Mouse (Mus musculus) 416B (cell line): ENCODE data around the gene Cd300lb.
A peak's percentile ranks its signal among the peaks of the same experiment; 100 is the strongest.
"Not testable (repeated sequence)": the region's sequence is repeated elsewhere in the genome, so short reads cannot be mapped to it uniquely, and the experiment has no call there.

ENCODE experiments used
- DNase-seq: peaks from one replicate; pipeline ENCODE4 v3.0.0; 2011; ENCODE audit warnings: low read depth

The Cd300lb gene

DNA sequence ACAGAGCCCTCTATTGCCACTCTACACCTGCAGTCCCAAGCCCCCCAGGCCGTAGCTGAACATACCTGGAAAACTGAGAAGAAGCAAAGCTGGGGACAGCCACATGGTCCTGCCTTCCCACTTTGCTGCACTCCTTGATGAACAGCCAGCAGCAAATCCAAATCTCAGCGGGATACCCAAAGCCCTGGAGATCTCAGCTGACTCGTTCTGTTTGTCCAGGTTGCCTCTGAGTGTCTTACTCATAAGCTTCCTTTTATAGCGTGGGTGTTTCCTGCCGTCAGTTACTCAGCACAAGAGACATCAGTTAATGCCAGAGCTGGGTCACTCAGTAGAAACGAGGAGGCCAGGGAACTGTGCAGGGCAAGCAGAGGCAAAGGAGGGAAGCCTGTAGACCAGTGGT, at the start of gene Cd300lb:
Cd300lb (minus strand) TSS at position 243 of the 400 bp plus-strand sequence.
- DNase-seq: peak; percentile 83

GRCm38 (mm10) chr11:114981866-114982265, 47.7 kb upstream of the Cd300lb start:
- no peak for DNase-seq

DNA sequence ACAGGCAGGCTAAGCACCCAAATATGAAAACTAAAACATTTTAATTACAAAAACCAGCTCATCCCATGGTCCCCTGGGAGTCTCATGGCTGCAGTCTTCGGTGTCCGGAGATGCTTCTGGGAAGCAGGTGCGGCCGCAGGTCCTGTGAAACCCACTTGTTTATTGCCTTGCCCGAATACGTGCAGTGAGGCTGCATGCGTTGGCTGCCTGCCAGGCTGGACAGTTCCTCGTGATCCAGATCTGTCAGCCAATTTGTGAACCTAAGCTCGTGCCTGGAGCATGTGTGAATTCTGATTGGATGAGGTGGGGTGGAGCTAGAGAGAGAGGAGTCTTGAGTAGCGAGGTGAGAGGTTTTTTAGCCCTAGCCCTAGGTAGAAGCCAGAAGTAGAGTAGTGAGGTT, 38.5 kb upstream of the Cd300lb start:
- no peak for DNase-seq

DNA sequence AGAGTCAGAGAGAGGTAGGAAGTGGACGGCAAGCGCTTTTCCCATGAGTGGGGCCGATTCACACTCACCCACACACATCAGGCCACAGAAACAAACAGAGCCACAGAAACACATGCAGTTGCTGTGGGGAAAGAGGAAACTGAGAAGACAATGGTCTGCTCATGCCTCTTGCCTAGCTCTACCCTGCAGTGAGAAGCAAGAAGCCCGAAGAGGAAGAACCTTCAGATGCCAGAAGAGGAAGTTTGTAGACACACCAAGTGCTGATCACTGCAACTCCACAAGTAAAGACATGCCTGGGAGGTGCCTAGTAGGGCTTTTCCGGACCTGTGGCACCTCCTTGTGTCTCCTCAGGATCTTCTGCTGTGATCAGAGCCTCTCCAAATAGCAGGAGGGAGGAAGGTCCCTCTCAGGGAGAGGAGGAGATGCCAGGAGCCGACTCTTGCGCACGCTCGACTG, 34.6 kb upstream of the Cd300lb start, which contains the start of gene Cd300c:
Cd300c (minus strand) TSS at position 406 of the 456 bp plus-strand sequence.
- DNase-seq: peak; percentile 41

DNA sequence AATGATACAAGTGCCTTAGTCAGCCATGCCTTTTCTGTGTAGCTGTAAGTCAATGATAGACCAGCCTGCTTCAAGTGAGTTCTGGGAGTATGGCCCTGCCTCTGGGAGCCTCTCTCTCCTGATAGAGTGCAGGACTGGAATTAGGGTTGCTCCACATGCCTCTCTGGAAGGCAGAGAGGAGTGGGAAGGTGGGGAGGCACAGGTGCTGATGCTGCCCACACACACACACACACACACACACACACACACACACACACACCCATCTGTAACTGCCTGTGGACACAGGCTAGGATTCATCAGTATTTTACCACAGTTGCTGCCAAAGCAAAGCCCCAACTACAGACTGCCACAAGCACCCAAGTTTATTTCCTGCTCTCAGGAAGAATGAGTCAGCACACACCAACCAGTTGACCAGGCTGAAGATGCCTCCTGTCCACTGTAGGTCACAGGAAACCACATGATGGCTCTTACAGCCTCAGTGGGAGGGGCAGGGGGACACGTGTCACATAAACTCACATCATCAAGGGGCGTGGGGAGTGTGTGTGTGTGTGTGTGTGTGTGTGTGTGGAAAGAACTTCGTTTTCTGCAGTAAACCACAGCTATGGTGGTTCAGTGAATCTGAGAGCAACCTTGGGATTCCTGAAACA, 31.1 kb upstream of the Cd300lb start:
- DNase-seq: peak; percentile 100

- DNase-seq: peak; percentile 63
Measured at GRCm38 (mm10) chr11:114960369-114960768, 26.2 kb upstream of the Cd300lb start.

GRCm38 (mm10) chr11:114933591-114933990, 595 bp downstream of the Cd300lb start:
- DNase-seq: no peak

DNA sequence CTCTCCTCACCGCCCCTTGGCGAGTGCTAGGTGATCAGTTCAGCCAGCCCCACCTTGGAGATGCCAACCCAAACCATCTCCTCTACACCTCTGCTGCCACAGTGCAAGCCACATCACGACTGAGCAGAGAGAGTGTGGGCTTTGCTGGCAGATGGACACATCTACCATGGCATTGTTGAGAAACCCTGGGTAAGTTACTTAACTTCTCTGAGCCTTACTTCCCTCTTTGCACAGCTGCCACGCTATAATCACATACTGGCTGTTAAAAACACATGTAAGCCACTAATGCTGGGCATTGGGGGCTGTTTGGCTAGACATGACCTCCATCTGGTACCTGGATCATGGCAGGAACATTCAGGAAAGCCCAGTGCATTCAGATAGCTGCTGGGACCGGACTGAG, 3.1 kb downstream of the Cd300lb start:
- peak; percentile 73 for DNase-seq

- peak; percentile 74 for DNase-seq
Measured at GRCm38 (mm10) chr11:114929581-114929980, 4.6 kb downstream of the Cd300lb start.

GRCm38 (mm10) chr11:114923961-114924360, 10.2 kb downstream of the Cd300lb start:
- DNase-seq: peak; percentile 56

DNA sequence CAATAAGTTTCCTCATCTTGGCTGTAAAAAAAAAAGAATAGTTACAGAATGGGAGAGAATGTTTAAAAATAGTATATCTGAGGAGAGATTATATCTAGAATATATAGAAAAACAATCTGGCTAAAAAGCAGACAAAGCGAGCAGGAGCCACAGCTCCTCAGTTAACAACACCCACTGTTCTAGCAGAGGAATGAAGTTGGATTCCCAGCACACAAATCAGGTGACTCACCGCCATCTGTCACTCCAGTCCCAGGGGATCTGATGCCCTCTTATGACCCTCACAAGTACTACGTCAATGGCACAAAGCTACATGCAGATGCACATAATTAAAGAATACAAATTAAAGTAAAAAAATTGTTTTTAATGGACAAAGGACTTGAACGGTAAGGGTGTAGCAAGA, 11.7 kb downstream of the Cd300lb start:
- DNase-seq: no peak

- peak; percentile 90 for DNase-seq
Measured at GRCm38 (mm10) chr11:114917120-114917519, 17.1 kb downstream of the Cd300lb start.

- no peak for DNase-seq
Measured at GRCm38 (mm10) chr11:114914978-114915377, 19.2 kb downstream of the Cd300lb start.

DNA sequence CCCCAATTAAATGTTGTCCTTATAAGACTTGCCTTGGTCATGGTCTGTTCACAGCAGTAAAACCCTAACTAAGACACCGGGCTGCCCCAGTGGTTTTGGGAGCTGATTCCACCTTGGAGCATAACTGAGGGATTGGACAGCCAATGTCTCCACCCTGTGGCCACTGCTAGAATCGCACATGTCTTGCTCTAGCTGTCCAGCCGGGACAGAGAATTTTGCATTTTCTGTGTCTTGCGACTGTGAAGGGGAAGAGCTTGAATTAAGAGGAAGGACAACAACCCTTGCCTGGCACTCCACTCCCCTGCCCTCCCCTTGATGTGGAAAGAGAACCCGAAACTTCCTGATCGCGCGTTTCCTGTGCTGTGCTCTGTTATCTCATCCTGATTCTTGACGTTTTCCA, 21.3 kb downstream of the Cd300lb start:
- peak; percentile 87 for DNase-seq

GRCm38 (mm10) chr11:114909538-114909937, 24.6 kb downstream of the Cd300lb start:
- DNase-seq: not testable (repeated sequence)

DNA sequence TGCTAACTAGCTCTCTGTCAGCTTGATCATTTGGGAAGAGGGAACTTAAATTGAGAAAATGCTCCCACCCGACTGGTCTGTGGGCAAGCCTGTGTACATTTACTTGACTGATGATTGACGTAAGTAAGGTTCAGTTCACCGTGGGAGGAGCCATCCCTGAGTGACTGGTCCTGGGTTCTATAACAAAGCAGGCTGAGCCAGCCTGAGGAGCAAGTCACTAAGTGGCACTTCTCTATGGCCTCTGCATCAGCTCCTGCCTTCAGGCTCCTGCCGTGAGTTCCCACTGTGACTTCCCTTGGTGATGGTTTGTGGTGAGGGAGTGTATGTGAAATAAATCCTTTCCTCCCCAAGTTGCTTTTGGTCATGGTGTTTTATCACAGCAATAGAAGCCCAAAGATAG, 26.1 kb downstream of the Cd300lb start:
- no peak for DNase-seq

DNA sequence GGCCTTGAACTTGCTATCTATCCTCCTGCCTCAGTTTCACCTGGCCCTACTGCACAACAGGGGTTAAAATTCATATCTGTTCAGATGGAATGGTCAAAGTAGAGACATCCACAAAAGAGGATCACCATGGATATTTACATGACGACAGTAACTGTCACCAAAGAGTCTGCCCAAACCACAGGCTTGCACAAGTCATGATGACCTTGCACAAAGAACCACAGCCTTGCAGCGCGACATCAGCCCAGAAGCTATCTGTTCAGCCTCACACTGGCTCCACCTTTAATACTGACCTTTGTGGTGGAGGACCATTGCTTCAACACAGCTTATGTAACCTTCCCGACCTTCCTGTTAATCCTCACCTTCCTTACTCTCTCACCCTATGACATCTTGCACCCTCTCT, 26.6 kb downstream of the Cd300lb start:
- DNase-seq: peak; percentile 97

- peak; percentile 34 for DNase-seq
Measured at GRCm38 (mm10) chr11:114903224-114903623, 31.0 kb downstream of the Cd300lb start.

DNA sequence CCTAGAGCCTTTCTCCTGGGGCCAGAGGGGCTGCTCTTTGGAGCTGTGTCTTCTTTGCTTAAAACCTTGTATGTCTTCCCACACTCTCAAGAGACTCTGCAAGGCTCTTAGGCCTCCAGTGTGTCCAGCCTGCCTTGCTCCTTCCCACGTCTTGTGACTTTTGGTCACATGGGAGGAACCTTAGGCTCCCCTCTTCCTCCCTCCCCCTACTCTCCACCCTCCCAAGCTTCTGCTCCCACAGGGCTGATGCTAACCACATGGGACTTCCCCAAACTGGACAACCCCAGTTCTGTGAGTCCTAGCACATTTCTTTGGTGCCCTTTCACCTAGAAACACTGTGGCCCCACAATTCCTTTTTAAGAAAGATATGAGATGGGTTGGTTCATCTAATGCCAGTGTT, 36.2 kb downstream of the Cd300lb start:
- peak; percentile 85 for DNase-seq

DNA sequence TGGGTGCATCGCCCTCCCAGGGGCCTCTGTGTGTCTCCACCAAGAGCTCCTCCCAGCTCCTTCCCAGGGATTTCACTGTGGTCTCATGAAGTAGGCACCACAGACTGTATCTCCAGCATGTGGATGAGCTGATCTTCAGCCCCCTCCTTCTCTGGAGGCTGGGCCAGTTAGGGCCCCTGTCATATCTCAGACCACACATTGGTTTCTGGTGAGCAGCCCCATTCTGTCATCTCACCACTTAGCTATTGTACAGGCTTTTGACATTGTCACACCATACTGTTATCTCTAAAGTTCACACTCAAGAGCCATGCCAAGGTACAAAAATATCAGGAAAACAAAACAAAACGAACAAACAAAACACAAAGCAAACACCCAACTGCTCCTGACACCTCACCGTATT, 38.1 kb downstream of the Cd300lb start:
- DNase-seq: no peak

DNA sequence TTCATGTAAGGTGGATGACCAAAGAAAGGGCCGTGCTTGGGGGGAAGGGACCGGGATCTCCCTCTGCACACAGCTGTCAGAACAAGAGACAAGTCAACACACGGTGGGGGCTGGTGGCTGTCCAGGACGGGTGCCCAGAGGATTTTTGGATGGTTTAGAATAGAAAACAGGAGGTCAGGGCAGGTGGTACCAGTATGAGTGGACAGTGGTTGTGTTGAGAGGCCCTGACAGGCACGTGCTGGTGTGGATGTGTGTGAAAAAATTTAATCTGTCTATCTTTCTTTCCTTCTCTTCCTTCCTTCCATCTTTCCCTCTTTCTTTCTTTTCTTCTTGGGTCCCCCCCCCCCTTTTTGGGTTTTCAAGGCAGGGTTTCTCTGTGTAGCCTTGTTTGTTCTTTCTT, 43.6 kb downstream of the Cd300lb start:
- no peak for DNase-seq

DNA sequence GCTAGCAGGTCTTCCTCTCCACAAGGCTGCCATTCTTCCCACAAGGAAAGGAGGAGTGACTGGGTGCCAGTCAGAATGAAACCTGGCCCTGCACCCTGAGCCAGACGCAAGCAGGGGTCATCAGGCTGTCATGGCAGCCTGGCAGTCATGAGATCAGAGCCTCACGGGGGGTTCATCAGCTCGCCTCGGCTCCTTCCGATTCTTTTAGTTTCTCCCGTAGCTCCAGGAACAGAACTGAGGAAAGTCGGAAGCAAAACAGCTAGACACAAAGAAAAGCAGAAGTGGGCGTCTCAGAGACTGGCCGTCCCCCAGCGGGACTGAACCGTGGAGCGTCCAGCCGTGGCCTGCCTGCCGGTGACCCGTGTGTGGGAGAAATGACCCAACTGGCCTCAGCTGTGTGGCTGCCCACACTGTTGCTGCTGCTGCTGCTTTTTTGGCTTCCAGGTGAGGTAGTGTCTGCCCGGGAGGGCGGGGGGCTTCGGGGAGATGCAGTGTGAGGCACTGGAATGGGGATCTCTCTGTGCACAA, 44.1 kb downstream of the Cd300lb start, which contains the start of gene Cd300a:
Cd300a (plus strand) TSS at position 51 of the 528 bp plus-strand sequence.
- no peak for DNase-seq

- DNase-seq: no peak
Measured at GRCm38 (mm10) chr11:114884380-114885100, 49.6 kb downstream of the Cd300lb start.
